Mouse (Mus musculus): ENCODE data around the gene Hoxa6. TPM values are rescaled to one million over a fixed set of nuclear protein-coding genes. Genes with fewer than 3 reads are reported as not detected.

Hoxa6 gene
- total and polyA plus RNA-seq, 3 experiments, result 0.16 TPM; not detected in 2

DNA sequence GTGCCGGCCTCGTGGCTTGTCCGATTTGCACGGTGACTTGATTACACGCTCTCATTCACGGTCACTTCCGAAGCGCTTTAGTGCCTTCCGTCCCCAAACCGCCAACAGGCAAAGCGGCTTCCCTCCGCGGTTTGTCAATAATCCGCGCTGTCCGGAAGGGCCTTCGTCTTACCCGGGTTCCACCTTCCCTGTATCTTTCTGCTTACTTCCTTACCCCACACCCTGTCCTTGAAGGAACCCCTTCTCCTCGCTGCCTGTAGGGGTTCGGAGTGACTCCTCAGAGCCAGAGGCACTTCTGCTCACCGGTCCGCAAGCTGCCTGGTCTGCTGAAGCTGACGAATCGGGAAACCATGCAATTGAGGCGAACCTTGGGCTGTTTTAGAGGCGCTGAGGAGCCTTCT, 37.9 kb upstream of the Hoxa6 start:
- Histone ChIP-seq H3K36me3 (replicated peaks) (no peaks in the 10 kb centered on the region), H3K9me3 (replicated peaks) (no peaks in the 10 kb centered on the region), H3K4me1 (ENCODE audit: insufficient read depth, low read depth, low read length) (no peaks in the 10 kb centered on the region), H3K4me3 (ENCODE audit: low read depth, low read length) (no peak overlapping the region), H3K27me3 (ENCODE audit: insufficient read depth, low read length) (peaks cover 45% of the 10 kb centered on the region)
- DNase-seq (ENCODE audit: low spot score), result no peak
- TF ChIP-seq POLR2AphosphoS5 (IDR thresholded peaks at IDR 0.05; ENCODE audit: insufficient replicate concordance, low read depth, low read length) (no peak), TAL1 (conservative IDR thresholded peaks at IDR 0.05; ENCODE audit: low read depth, low read length) (no peak), GATA1 (IDR thresholded peaks at IDR 0.05; ENCODE audit: borderline replicate concordance, low read length) (no peak), GATA2 (IDR thresholded peaks at IDR 0.05; ENCODE audit: borderline replicate concordance, low read depth, low read length) (no peak), CTCF (IDR thresholded peaks at IDR 0.05; ENCODE audit: low read depth, low read length) (no peak)
- ATAC-seq (ENCODE audit: extremely low read depth, insufficient number of reproducible peaks, low FRiP score, poor library complexity, severe bottlenecking), result no peak

DNA sequence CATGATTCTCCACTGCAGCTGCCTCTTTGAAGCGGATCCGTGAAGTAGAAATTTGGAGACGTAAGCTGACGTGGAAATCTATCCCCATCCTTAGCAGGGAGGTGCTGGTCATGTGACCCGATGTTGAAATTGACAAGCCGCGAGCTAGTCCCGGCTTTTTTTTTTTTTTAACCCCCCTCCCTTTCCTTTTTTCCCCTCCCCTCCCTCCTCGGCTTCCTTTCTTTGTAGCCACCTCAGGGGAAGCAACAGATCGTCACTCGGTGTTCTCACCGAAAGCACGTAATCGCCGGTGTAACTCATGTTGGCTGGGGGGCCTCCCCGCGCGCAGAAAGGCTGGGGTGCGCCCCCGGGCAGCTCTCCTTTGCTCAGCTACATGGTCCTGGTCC, 37.2 kb upstream of the Hoxa6 start, which contains the start of gene Hoxa11:
Gene Hoxa11 (minus strand): TSS at position 54 of the 386 bp plus-strand sequence.
- DNase-seq (ENCODE audit: low spot score) (no peak), ATAC-seq (ENCODE audit: extremely low read depth, insufficient number of reproducible peaks, low FRiP score, poor library complexity, severe bottlenecking) (no peak)
- no peaks in the 10 kb centered on the region for H3K4me1 ChIP-seq (ENCODE audit: insufficient read depth, low read depth, low read length)
- H3K36me3 ChIP-seq (replicated peaks), result no peaks in the 10 kb centered on the region
- no peaks in the 10 kb centered on the region for H3K9me3 ChIP-seq (replicated peaks)
- peaks cover 43% of the 10 kb centered on the region for H3K27me3 ChIP-seq (ENCODE audit: insufficient read depth, low read length)
- TF ChIP-seq POLR2AphosphoS5 (IDR thresholded peaks at IDR 0.05; ENCODE audit: insufficient replicate concordance, low read depth, low read length) (no peak), CTCF (IDR thresholded peaks at IDR 0.05; ENCODE audit: low read depth, low read length) (no peak), GATA1 (IDR thresholded peaks at IDR 0.05; ENCODE audit: borderline replicate concordance, low read length) (no peak), TAL1 (conservative IDR thresholded peaks at IDR 0.05; ENCODE audit: low read depth, low read length) (no peak), GATA2 (IDR thresholded peaks at IDR 0.05; ENCODE audit: borderline replicate concordance, low read depth, low read length) (no peak)
- H3K4me3 ChIP-seq (ENCODE audit: low read depth, low read length), result no peak within 1 kb of the TSS

GRCm38 (mm10) chr6:52245040-52245756, 36.7 kb upstream of the Hoxa6 start:
- ATAC-seq (ENCODE audit: extremely low read depth, insufficient number of reproducible peaks, low FRiP score, poor library complexity, severe bottlenecking), result no peak
- TF ChIP-seq CTCF (IDR thresholded peaks at IDR 0.05; ENCODE audit: low read depth, low read length), result no peak
- no peak for TF ChIP-seq POLR2AphosphoS5 (IDR thresholded peaks at IDR 0.05; ENCODE audit: insufficient replicate concordance, low read depth, low read length)
- TF ChIP-seq TAL1 (conservative IDR thresholded peaks at IDR 0.05; ENCODE audit: low read depth, low read length), result no peak
- no peak for TF ChIP-seq GATA1 (IDR thresholded peaks at IDR 0.05; ENCODE audit: borderline replicate concordance, low read length)
- TF ChIP-seq GATA2 (IDR thresholded peaks at IDR 0.05; ENCODE audit: borderline replicate concordance, low read depth, low read length), result no peak
- Histone ChIP-seq H3K27me3 (ENCODE audit: insufficient read depth, low read length) (peaks cover 46% of the 10 kb centered on the region), H3K4me1 (ENCODE audit: insufficient read depth, low read depth, low read length) (no peaks in the 10 kb centered on the region), H3K9me3 (replicated peaks) (no peaks in the 10 kb centered on the region), H3K36me3 (replicated peaks) (no peaks in the 10 kb centered on the region), H3K4me3 (ENCODE audit: low read depth, low read length) (no peak overlapping the region)
- no peak for DNase-seq (ENCODE audit: low spot score)

GRCm38 (mm10) chr6:52244471-52245039, 36.0 kb upstream of the Hoxa6 start:
- H3K9me3 ChIP-seq (replicated peaks), result no peaks in the 10 kb centered on the region
- no peak for TF ChIP-seq CTCF (IDR thresholded peaks at IDR 0.05; ENCODE audit: low read depth, low read length)
- TF ChIP-seq GATA1 (IDR thresholded peaks at IDR 0.05; ENCODE audit: borderline replicate concordance, low read length), result no peak
- TF ChIP-seq POLR2AphosphoS5 (IDR thresholded peaks at IDR 0.05; ENCODE audit: insufficient replicate concordance, low read depth, low read length), result no peak
- TF ChIP-seq TAL1 (conservative IDR thresholded peaks at IDR 0.05; ENCODE audit: low read depth, low read length), result no peak
- no peak for TF ChIP-seq GATA2 (IDR thresholded peaks at IDR 0.05; ENCODE audit: borderline replicate concordance, low read depth, low read length)
- DNase-seq (ENCODE audit: low spot score) (no peak), ATAC-seq (ENCODE audit: extremely low read depth, insufficient number of reproducible peaks, low FRiP score, poor library complexity, severe bottlenecking) (no peak)
- no peak overlapping the region for H3K4me3 ChIP-seq (ENCODE audit: low read depth, low read length)
- H3K4me1 ChIP-seq (ENCODE audit: insufficient read depth, low read depth, low read length), result no peaks in the 10 kb centered on the region
- H3K36me3 ChIP-seq (replicated peaks), result no peaks in the 10 kb centered on the region
- peaks cover 46% of the 10 kb centered on the region for H3K27me3 ChIP-seq (ENCODE audit: insufficient read depth, low read length)

DNA sequence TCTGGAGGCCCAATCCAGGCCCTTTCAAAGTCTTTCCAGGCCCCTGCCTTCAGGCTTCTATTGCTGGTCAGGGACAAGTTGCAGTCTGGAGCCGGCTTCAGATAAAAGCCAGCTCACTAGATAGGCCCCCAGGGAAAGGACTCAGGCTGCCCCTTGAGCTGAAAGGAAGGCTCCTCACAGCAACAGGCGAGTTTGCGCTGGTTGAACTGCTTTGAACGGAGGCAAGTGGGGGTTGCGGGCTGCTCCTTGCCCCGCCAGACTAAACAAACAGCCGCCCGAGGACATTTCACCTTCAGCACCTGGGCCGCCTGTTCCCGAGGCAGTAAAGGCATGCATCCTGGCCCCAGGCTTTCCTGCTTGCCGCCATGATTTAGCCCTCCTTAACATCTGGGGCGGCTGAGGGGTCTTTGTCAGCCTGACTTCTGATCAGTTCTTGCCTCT, 35.2 kb upstream of the Hoxa6 start:
- peaks cover 40% of the 10 kb centered on the region for H3K27me3 ChIP-seq (ENCODE audit: insufficient read depth, low read length)
- DNase-seq (ENCODE audit: low spot score) (no peak), ATAC-seq (ENCODE audit: extremely low read depth, insufficient number of reproducible peaks, low FRiP score, poor library complexity, severe bottlenecking) (no peak)
- no peak overlapping the region for H3K4me3 ChIP-seq (ENCODE audit: low read depth, low read length)
- H3K9me3 ChIP-seq (replicated peaks), result no peaks in the 10 kb centered on the region
- H3K4me1 ChIP-seq (ENCODE audit: insufficient read depth, low read depth, low read length), result no peaks in the 10 kb centered on the region
- TF ChIP-seq CTCF (IDR thresholded peaks at IDR 0.05; ENCODE audit: low read depth, low read length) (no peak), POLR2AphosphoS5 (IDR thresholded peaks at IDR 0.05; ENCODE audit: insufficient replicate concordance, low read depth, low read length) (no peak), GATA1 (IDR thresholded peaks at IDR 0.05; ENCODE audit: borderline replicate concordance, low read length) (no peak), TAL1 (conservative IDR thresholded peaks at IDR 0.05; ENCODE audit: low read depth, low read length) (no peak), GATA2 (IDR thresholded peaks at IDR 0.05; ENCODE audit: borderline replicate concordance, low read depth, low read length) (no peak)
- no peaks in the 10 kb centered on the region for H3K36me3 ChIP-seq (replicated peaks)

- Histone ChIP-seq H3K4me3 (ENCODE audit: low read depth, low read length) (no peak overlapping the region), H3K9me3 (replicated peaks) (no peaks in the 10 kb centered on the region), H3K4me1 (ENCODE audit: insufficient read depth, low read depth, low read length) (no peaks in the 10 kb centered on the region), H3K36me3 (replicated peaks) (no peaks in the 10 kb centered on the region), H3K27me3 (ENCODE audit: insufficient read depth, low read length) (peaks cover 33% of the 10 kb centered on the region)
- ATAC-seq (ENCODE audit: extremely low read depth, insufficient number of reproducible peaks, low FRiP score, poor library complexity, severe bottlenecking), result no peak
- TF ChIP-seq GATA2 (IDR thresholded peaks at IDR 0.05; ENCODE audit: borderline replicate concordance, low read depth, low read length) (no peak), CTCF (IDR thresholded peaks at IDR 0.05; ENCODE audit: low read depth, low read length) (no peak), GATA1 (IDR thresholded peaks at IDR 0.05; ENCODE audit: borderline replicate concordance, low read length) (no peak), TAL1 (conservative IDR thresholded peaks at IDR 0.05; ENCODE audit: low read depth, low read length) (no peak), POLR2AphosphoS5 (IDR thresholded peaks at IDR 0.05; ENCODE audit: insufficient replicate concordance, low read depth, low read length) (no peak)
- no peak for DNase-seq (ENCODE audit: low spot score)
Measured at GRCm38 (mm10) chr6:52242801-52243332, 34.3 kb upstream of the Hoxa6 start.
